Mouse (Mus musculus) forebrain, embryonic 15.5 days (tissue): ENCODE data around the gene Pde9a. TPM values are rescaled to one million over a fixed set of nuclear protein-coding genes. Genes with fewer than 3 reads are reported as not detected.
"Not testable (repeated sequence)": the region's sequence is repeated elsewhere in the genome, so short reads cannot be mapped to it uniquely, and the experiment has no call there.

Source experiments
- ATAC-seq: fragments of 200-750 bp; cut with Nextera tagmentation; replicated peaks from 2 replicates; pipeline ENCODE4 v1.8.0; 2017; ENCODE audit warnings: mild to moderate bottlenecking, moderate TSS enrichment, moderate library complexity
- H3K27ac ChIP-seq: fragments of 300-500 bp; sonication (generic); replicated peaks from 2 replicates; pipeline ENCODE4 v1.5.1; 2015; ENCODE audit warnings: mild to moderate bottlenecking, inconsistent platforms
- H3K27me3 ChIP-seq: fragments of 300-500 bp; sonication (generic); 2 replicates; pipeline ENCODE4 v1.6.1; 2015; ENCODE audit warnings: inconsistent platforms
- H3K36me3 ChIP-seq: fragments of 300-500 bp; sonication (generic); 2 replicates; pipeline ENCODE4 v1.6.1; 2015; ENCODE audit warnings: mild to moderate bottlenecking, inconsistent platforms
- H3K4me1 ChIP-seq: fragments of 300-500 bp; sonication (generic); 2 replicates; pipeline ENCODE4 v1.6.1; 2015; ENCODE audit warnings: inconsistent platforms
- H3K4me2 ChIP-seq: fragments of 300-500 bp; sonication (generic); replicated peaks from 2 replicates; pipeline ENCODE4 v1.6.1; 2015; ENCODE audit warnings: mild to moderate bottlenecking, inconsistent platforms
- H3K4me3 ChIP-seq: fragments of 300-500 bp; sonication (generic); 2 replicates; pipeline ENCODE4 v1.5.1; 2015; ENCODE audit warnings: mild to moderate bottlenecking, inconsistent platforms
- H3K9ac ChIP-seq: fragments of 300-500 bp; sonication (generic); replicated peaks from 2 replicates; pipeline ENCODE4 v1.6.1; 2015; ENCODE audit warnings: mild to moderate bottlenecking, inconsistent platforms
- H3K9me3 ChIP-seq: fragments of 300-500 bp; sonication (generic); 2 replicates; pipeline ENCODE4 v1.6.1; 2016; ENCODE audit warnings: inconsistent platforms
- WGBS: fragments of 180-500 bp; shearing (Covaris S2); methylation state at CpG from one replicate; pipeline ENCODE4 v1.1.7; 2015; ENCODE audit warnings: mixed read lengths; 5-methylcytosine and 5-hydroxymethylcytosine counted together
- polyA plus RNA-seq: library from polyadenylated mRNA; unstranded; fragments of >200 nt; fragmentation: Nextera tagmentation; extraction: Ambion mirVana; gene quantifications from 2 replicates; pipeline ENCODE4 v1.2.1, GENCODE M21; 2015

The Pde9a gene
- polyA plus RNA-seq, result 58.4 and 59.6 TPM in 2 replicates

- Histone ChIP-seq H3K9ac (peak within 1 kb of the TSS; percentile 93), H3K4me1 (peaks cover 54% of the 10 kb centered on the region), H3K27me3 (no peaks in the 10 kb centered on the region), H3K27ac (peak within 1 kb of the TSS; percentile 84), H3K9me3 (no peaks in the 10 kb centered on the region), H3K4me2 (peak within 1 kb of the TSS; percentile 75), H3K36me3 (no peaks in the 10 kb centered on the region), H3K4me3 (peak within 1 kb of the TSS; percentile 96)
- peak; percentile 86 for ATAC-seq
- under 1% methylated on average over 32 of the region's 56 CpGs for WGBS
These were observed at the start of gene Pde9a for GRCm38 (mm10) chr17:31385671-31386665. Gene Pde9a (plus strand): TSS chr17:31386210.

GRCm38 (mm10) chr17:31339769-31340168, 46.2 kb upstream of the Pde9a start:
- H3K4me3 ChIP-seq, result no peak overlapping the region
- H3K4me2 ChIP-seq, result no peak overlapping the region
- H3K9ac ChIP-seq, result no peak overlapping the region

GRCm38 (mm10) chr17:31342191-31342590, 43.8 kb upstream of the Pde9a start:
- no peak for ATAC-seq
- H3K27ac ChIP-seq, result no peak overlapping the region

More at GRCm38 (mm10) chr17:31339769-31340168, 46.2 kb upstream of the Pde9a start:
- no peaks in the 10 kb centered on the region for H3K27me3 ChIP-seq
- no peaks in the 10 kb centered on the region for H3K9me3 ChIP-seq
- H3K27ac ChIP-seq, result no peak overlapping the region
- no peak for ATAC-seq
- no peaks in the 10 kb centered on the region for H3K4me1 ChIP-seq
- WGBS, result 92% methylated on average over 2 of the region's 2 CpGs
- H3K36me3 ChIP-seq, result no peaks in the 10 kb centered on the region

GRCm38 (mm10) chr17:31344172-31344801, 41.7 kb upstream of the Pde9a start:
- 51% methylated on average over 5 of the region's 5 CpGs for WGBS
- Histone ChIP-seq H3K4me3 (no peak overlapping the region), H3K4me1 (peaks cover 14% of the 10 kb centered on the region), H3K27me3 (no peaks in the 10 kb centered on the region), H3K4me2 (no peak overlapping the region), H3K36me3 (no peaks in the 10 kb centered on the region), H3K9ac (no peak overlapping the region), H3K27ac (no peak overlapping the region), H3K9me3 (no peaks in the 10 kb centered on the region)
- ATAC-seq, result no peak

More at GRCm38 (mm10) chr17:31342191-31342590, 43.8 kb upstream of the Pde9a start:
- Histone ChIP-seq H3K4me2 (no peak overlapping the region), H3K9ac (no peak overlapping the region), H3K4me3 (no peak overlapping the region), H3K36me3 (no peaks in the 10 kb centered on the region), H3K27me3 (no peaks in the 10 kb centered on the region), H3K9me3 (no peaks in the 10 kb centered on the region), H3K4me1 (no peaks in the 10 kb centered on the region)
- WGBS, result 64% methylated on average over 6 of the region's 6 CpGs

- WGBS, result 89% methylated on average over 3 of the region's 3 CpGs
- H3K4me3 ChIP-seq, result no peak overlapping the region
- no peaks in the 10 kb centered on the region for H3K36me3 ChIP-seq
- ATAC-seq, result no peak
- H3K27me3 ChIP-seq, result no peaks in the 10 kb centered on the region
- H3K4me1 ChIP-seq, result peaks cover 19% of the 10 kb centered on the region
- H3K9ac ChIP-seq, result no peak overlapping the region
- H3K9me3 ChIP-seq, result no peaks in the 10 kb centered on the region
- no peak overlapping the region for H3K4me2 ChIP-seq
- H3K27ac ChIP-seq, result no peak overlapping the region
These were observed 41.2 kb upstream of the Pde9a start for GRCm38 (mm10) chr17:31344816-31345215.

- Histone ChIP-seq H3K4me1 (peaks cover 30% of the 10 kb centered on the region), H3K4me2 (no peak overlapping the region), H3K9me3 (no peaks in the 10 kb centered on the region), H3K27me3 (no peaks in the 10 kb centered on the region), H3K9ac (no peak overlapping the region), H3K4me3 (no peak overlapping the region), H3K27ac (0 out of 2 replicates have a peak overlapping the region, but pooled peaks have one; percentile 70), H3K36me3 (no peaks in the 10 kb centered on the region)
- ATAC-seq, result no peak
- WGBS, result 86% methylated on average over 5 of the region's 5 CpGs
These were observed 37.9 kb upstream of the Pde9a start for GRCm38 (mm10) chr17:31348129-31348528.

- Histone ChIP-seq H3K4me1 (peaks cover 30% of the 10 kb centered on the region), H3K4me3 (no peak overlapping the region), H3K4me2 (no peak overlapping the region), H3K9ac (no peak overlapping the region), H3K36me3 (no peaks in the 10 kb centered on the region), H3K9me3 (no peaks in the 10 kb centered on the region), H3K27me3 (no peaks in the 10 kb centered on the region), H3K27ac (peak overlapping the region; percentile 70)
- ATAC-seq, result peak; percentile 35; the same call in 1 of the 2 replicates
- 70% methylated on average over 12 of the region's 12 CpGs for WGBS
These were observed 36.6 kb upstream of the Pde9a start for GRCm38 (mm10) chr17:31349388-31349787.

- ATAC-seq, result no peak
- WGBS, result 30% methylated on average over 8 of the region's 8 CpGs
- Histone ChIP-seq H3K9ac (no peak overlapping the region), H3K27me3 (no peaks in the 10 kb centered on the region), H3K36me3 (no peaks in the 10 kb centered on the region), H3K9me3 (no peaks in the 10 kb centered on the region), H3K4me1 (peaks cover 37% of the 10 kb centered on the region), H3K4me2 (no peak overlapping the region), H3K27ac (no peak overlapping the region), H3K4me3 (no peak overlapping the region)
These were observed 34.0 kb upstream of the Pde9a start for GRCm38 (mm10) chr17:31351984-31352383.

- Histone ChIP-seq H3K4me3 (no peak overlapping the region), H3K27me3 (no peaks in the 10 kb centered on the region), H3K36me3 (no peaks in the 10 kb centered on the region), H3K4me1 (peaks cover 33% of the 10 kb centered on the region), H3K9ac (no peak overlapping the region), H3K27ac (no peak overlapping the region), H3K4me2 (no peak overlapping the region), H3K9me3 (no peaks in the 10 kb centered on the region)
- 65% methylated on average over 2 of the region's 2 CpGs for WGBS
- ATAC-seq, result no peak
These were observed 32.8 kb upstream of the Pde9a start for GRCm38 (mm10) chr17:31353255-31353654.

- H3K9ac ChIP-seq, H3K27me3 ChIP-seq, H3K27ac ChIP-seq, H3K9me3 ChIP-seq, H3K36me3 ChIP-seq, H3K4me3 ChIP-seq, H3K4me2 ChIP-seq, ATAC-seq: not testable (repeated sequence)
- H3K4me1 ChIP-seq, result peaks cover 19% of the 10 kb centered on the region
- 80% methylated on average over 3 of the region's 3 CpGs for WGBS
These were observed 31.3 kb upstream of the Pde9a start for GRCm38 (mm10) chr17:31354684-31355083.

GRCm38 (mm10) chr17:31355792-31356502, 30.1 kb upstream of the Pde9a start:
- peaks cover 20% of the 10 kb centered on the region for H3K4me1 ChIP-seq
- ATAC-seq, result no peak
- H3K36me3 ChIP-seq, result no peaks in the 10 kb centered on the region
- WGBS, result 34% methylated on average over 8 of the region's 8 CpGs
- H3K27me3 ChIP-seq, result no peaks in the 10 kb centered on the region
- H3K27ac ChIP-seq, result peak overlapping the region; percentile 1
- H3K4me2 ChIP-seq, result no peak overlapping the region
- H3K9me3 ChIP-seq, result no peaks in the 10 kb centered on the region
- no peak overlapping the region for H3K4me3 ChIP-seq
- no peak overlapping the region for H3K9ac ChIP-seq
